Mouse (Mus musculus): ENCODE results near the gene Emc1. TPM values are rescaled to one million over a fixed set of nuclear protein-coding genes. Genes with fewer than 3 reads are reported as not detected.

Gene Emc1
- polyA plus RNA-seq, 1 experiment from 2014 or later: 32.1 TPM

DNA sequence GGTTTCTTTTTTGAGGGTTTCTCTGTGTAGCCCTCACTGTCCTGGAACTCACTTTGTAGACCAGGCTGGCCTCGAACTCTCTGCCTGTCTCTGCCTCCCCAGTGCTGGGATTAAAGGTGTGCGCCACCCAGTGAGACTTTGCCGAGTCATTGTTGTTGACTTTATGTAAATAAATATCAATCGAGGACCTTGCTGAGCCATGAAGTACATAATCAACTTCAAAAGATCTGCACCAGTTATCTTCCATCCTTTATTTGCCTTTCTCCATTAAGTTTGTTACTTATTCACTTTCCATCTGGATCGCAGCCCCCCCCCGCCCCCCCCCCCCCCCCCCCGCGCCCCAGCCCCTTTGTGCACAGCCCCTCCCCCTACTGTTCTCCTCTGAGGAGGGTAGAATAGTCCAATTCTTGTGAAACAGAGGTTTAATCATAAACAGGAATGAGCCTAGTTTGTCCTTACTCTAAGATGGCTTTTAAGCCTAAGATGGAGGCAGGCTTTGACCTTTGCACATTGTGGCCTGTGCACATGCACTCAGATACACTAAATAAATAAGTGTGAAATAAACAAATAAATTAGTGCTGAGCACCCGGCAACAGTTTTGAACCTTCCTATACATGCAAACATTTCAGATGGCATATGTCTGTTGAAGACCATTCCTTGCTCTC is 17.6 kb upstream of the Emc1 start:
- no peak for ATAC-seq (ENCODE audit: insufficient number of reproducible peaks, insufficient read depth, low FRiP score, low TSS enrichment)
- no peak overlapping the region for H3K9ac ChIP-seq
- peaks cover 3% of the 10 kb centered on the region; the same call in 1 of the 2 replicates for H3K4me1 ChIP-seq
- 80% methylated on average over 6 of the region's 9 CpGs for WGBS
- no peak overlapping the region for H3K4me3 ChIP-seq
- no peaks in the 10 kb centered on the region for H3K9me3 ChIP-seq
- peaks cover 17% of the 10 kb centered on the region for H3K27me3 ChIP-seq
- no peak overlapping the region for H3K27ac ChIP-seq
- H3K4me2 ChIP-seq (replicated peaks): no peak overlapping the region
- no peaks in the 10 kb centered on the region for H3K36me3 ChIP-seq

DNA sequence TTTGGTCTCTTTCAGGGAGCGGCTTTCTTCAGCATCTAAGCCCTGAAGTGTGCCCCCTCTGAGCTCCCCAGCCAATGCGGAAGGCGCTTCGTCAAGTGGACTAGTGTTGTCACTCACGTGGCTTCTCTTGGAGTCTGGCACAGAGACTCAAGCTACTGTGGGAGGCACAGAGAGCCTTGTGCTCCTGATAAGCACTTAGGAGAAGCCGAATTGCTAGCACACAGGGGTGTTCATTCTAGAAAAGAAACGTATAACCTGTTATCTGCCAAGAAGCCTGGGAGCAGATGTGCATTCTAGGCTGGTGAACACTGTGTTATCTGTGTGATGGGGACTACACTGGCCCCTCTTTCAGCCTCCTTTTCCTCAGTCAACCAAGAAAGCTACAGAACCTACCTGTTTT is 16.9 kb upstream of the Emc1 start:
- Histone ChIP-seq H3K27me3 (peaks cover 17% of the 10 kb centered on the region), H3K4me2 (replicated peaks) (no peak overlapping the region), H3K9me3 (no peaks in the 10 kb centered on the region), H3K36me3 (no peaks in the 10 kb centered on the region), H3K4me3 (no peak overlapping the region), H3K9ac (no peak overlapping the region), H3K4me1 (peaks cover 3% of the 10 kb centered on the region; the same call in 1 of the 2 replicates), H3K27ac (no peak overlapping the region)
- no peak for ATAC-seq (ENCODE audit: insufficient number of reproducible peaks, insufficient read depth, low FRiP score, low TSS enrichment)
- WGBS: 69% methylated on average over 7 of the region's 7 CpGs

DNA sequence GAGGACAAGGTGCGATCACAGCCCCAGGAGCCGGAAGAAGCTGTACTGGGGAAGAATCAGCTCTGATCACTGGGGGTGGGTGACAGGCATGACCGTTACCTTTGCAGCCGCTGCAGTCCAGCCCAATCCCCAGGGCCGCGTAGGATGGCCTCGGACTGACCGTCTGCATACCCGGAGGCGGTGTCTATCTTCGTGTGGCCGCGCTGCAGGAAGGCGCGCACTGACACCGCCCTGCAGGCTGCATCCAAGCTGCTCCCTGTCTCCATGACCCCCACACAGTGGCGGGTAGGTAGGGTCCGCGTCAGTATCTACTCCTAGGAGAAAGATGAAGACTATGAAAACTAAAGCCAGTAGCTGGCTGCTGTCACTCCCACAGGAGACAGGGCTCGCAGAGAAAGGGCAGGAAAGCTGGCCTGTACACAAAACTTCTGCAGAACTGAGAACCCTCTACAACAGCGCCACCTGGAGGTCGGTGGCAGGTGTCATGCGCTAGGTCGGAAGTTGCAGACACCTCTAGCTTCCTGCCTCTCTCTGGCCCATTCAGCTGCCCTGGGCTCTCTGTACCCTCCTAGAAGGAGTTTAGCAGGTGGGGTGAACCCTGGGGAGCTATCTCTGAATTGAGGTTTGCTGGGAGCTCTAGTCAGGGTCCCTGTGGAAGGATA is 15.4 kb upstream of the Emc1 start:
- 24% methylated on average over 24 of the region's 24 CpGs for WGBS
- Histone ChIP-seq H3K9ac (peak overlapping the region; percentile 24; the same call in 1 of the 2 replicates), H3K4me2 (replicated peaks) (peak overlapping the region; percentile 46), H3K9me3 (no peaks in the 10 kb centered on the region), H3K4me3 (peak overlapping the region; percentile 19), H3K27me3 (peaks cover 17% of the 10 kb centered on the region; the same call in 1 of the 2 replicates), H3K4me1 (peaks cover 3% of the 10 kb centered on the region; the same call in 1 of the 2 replicates), H3K36me3 (no peaks in the 10 kb centered on the region), H3K27ac (no peak overlapping the region)
- no peak for ATAC-seq (ENCODE audit: insufficient number of reproducible peaks, insufficient read depth, low FRiP score, low TSS enrichment)

DNA sequence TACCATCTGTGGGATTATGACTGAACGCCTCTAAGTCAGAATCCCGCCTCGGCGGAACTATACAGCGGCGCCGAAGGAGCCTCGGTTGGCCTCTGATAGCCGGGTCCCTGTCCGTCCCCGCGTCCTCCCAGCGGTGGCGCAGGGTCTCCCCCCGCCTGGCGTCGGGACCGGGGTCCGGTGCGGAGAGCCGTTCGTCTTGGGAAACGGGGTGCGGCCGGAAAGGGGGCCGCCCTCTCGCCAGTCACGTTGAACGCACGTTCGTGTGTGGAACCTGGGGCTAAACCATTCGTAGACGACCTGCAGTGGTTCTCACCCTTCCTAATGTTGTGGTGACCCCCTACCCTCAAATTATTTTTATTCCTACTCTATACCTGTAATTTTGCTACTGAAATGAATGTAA is 14.2 kb upstream of the Emc1 start:
- no peak for ATAC-seq (ENCODE audit: insufficient number of reproducible peaks, insufficient read depth, low FRiP score, low TSS enrichment)
- no peaks in the 10 kb centered on the region for H3K9me3 ChIP-seq
- no peak overlapping the region for H3K27ac ChIP-seq
- no peak overlapping the region for H3K4me2 ChIP-seq (replicated peaks)
- WGBS: 60% methylated on average over 33 of the region's 33 CpGs
- peaks cover 3% of the 10 kb centered on the region; the same call in 1 of the 2 replicates for H3K4me1 ChIP-seq
- no peaks in the 10 kb centered on the region for H3K36me3 ChIP-seq
- no peak overlapping the region for H3K9ac ChIP-seq
- peaks cover 14% of the 10 kb centered on the region; the same call in 1 of the 2 replicates for H3K27me3 ChIP-seq
- no peak overlapping the region for H3K4me3 ChIP-seq

DNA sequence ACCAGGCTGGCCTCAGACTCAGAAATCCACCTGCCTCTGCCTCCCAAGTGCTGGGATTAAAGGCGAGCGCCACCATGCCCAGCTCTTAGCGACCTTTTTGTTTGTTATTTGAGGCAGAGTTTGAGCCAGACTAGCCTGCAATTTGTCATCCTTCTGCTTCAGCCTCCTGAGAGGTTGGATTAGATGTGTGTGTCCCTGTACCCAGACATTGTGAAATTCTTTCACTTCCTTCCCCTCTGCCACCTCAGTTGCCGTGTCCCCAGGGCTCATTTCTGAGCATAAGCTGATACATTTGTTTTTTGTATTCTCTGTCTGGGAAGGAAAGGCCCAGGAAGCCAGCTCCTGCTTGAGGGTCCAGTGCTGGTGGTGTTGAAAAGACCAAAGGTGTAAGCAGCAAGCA is 11.6 kb upstream of the Emc1 start:
- H3K27ac ChIP-seq: no peak overlapping the region
- no peak overlapping the region for H3K4me3 ChIP-seq
- ATAC-seq (ENCODE audit: insufficient number of reproducible peaks, insufficient read depth, low FRiP score, low TSS enrichment): no peak
- peaks cover 14% of the 10 kb centered on the region; the same call in 1 of the 2 replicates for H3K27me3 ChIP-seq
- H3K36me3 ChIP-seq: peaks cover 9% of the 10 kb centered on the region
- 66% methylated on average over 4 of the region's 4 CpGs for WGBS
- H3K4me2 ChIP-seq (replicated peaks): no peak overlapping the region
- H3K4me1 ChIP-seq: peaks cover 3% of the 10 kb centered on the region; the same call in 1 of the 2 replicates
- no peak overlapping the region for H3K9ac ChIP-seq
- H3K9me3 ChIP-seq: no peaks in the 10 kb centered on the region

DNA sequence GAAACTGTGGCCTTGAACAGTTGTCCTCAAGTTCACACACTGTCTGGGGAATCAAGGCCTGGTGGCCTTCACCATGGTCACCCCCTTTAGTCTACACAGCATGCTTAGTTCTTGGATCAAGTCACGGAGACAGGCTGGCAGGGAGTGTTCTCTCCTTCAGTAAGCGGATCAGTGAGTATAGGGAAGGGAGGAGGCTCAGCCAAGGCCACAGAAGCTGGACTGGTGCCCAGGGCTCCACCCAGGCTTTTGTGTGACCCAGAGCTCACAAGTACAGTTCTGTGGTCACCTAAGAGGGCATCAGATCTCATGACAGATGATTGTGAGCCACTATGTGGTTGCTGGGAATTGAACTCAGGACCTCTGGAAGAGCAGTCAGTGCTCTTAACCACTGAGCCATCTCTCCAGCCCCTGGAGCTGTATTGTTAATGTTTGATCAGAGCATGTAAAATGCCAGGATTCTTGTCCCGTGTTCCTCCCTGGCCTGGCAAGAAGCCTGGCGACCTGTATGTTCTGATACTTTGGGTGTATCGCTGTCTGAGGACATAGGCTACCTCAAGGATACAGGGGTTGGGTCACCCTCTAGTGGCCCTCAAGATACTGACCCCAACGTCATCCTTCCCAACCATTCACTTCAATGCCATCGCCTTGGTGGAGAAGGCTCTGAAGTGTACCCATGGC is 10.7 kb upstream of the Emc1 start:
- no peak overlapping the region for H3K27ac ChIP-seq
- peaks cover 18% of the 10 kb centered on the region for H3K36me3 ChIP-seq
- H3K4me1 ChIP-seq: peaks cover 3% of the 10 kb centered on the region; the same call in 1 of the 2 replicates
- ATAC-seq (ENCODE audit: insufficient number of reproducible peaks, insufficient read depth, low FRiP score, low TSS enrichment): no peak
- H3K4me2 ChIP-seq (replicated peaks): no peak overlapping the region
- no peak overlapping the region for H3K9ac ChIP-seq
- H3K27me3 ChIP-seq: peaks cover 11% of the 10 kb centered on the region; the same call in 1 of the 2 replicates
- H3K9me3 ChIP-seq: no peaks in the 10 kb centered on the region
- no peak overlapping the region for H3K4me3 ChIP-seq
- 83% methylated on average over 7 of the region's 7 CpGs for WGBS

DNA sequence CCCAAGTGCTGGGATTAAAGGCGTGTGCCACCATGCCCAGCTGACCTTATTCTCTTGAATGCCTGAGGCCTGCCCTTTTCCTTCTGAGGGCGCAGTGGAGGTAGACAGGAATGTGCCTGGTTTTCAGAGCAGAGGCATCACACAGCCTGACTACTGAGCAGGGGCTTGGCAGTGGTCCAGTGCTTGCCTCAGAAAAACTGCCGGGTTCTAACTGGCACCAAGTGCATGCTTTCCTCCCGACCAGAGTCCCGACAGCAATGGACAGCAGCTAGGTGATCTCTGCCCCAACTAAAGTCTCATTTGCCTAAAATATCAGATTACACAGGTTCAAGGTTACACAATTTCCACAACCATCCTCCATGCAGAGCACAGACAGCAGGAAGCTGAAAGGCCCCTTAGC is 8.7 kb upstream of the Emc1 start:
- Histone ChIP-seq H3K4me3 (no peak overlapping the region), H3K36me3 (peaks cover 38% of the 10 kb centered on the region), H3K4me2 (replicated peaks) (no peak overlapping the region), H3K9ac (no peak overlapping the region), H3K27ac (no peak overlapping the region), H3K9me3 (no peaks in the 10 kb centered on the region), H3K27me3 (no peaks in the 10 kb centered on the region), H3K4me1 (no peaks in the 10 kb centered on the region)
- WGBS: 57% methylated on average over 5 of the region's 5 CpGs
- no peak for ATAC-seq (ENCODE audit: insufficient number of reproducible peaks, insufficient read depth, low FRiP score, low TSS enrichment)

DNA sequence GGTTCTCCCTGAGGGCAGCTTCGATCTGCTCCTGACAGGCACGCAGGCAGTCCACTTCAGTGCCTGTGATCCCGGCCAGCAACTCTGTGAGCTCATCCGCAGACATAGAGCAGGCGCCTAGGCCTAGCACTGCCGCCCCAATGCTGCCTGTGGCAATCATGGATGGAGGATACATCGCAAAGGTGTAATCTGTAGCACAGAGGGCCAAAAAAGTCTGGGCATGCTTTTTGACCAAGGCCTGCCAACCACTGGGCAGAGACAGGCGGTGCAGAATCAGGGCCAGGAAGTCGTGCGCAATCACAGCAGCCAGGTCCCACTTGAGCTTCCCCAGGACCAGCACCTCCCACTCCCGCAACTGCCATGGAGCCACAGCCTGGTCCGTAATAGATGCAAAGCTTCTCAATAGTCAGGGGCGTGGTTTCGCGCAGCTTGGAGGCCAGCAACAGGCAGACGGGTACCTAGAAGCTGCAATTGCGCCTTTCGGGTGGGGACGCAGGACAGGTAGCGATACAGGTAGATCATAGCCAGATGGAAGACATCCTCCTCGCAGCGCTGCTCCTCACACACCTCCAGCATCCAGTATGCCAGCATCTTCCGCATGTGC is 6.9 kb upstream of the Emc1 start:
- Histone ChIP-seq H3K36me3 (peaks cover 50% of the 10 kb centered on the region), H3K4me2 (replicated peaks) (no peak overlapping the region), H3K4me1 (peaks cover 2% of the 10 kb centered on the region; the same call in 1 of the 2 replicates), H3K9ac (no peak overlapping the region), H3K4me3 (no peak overlapping the region), H3K9me3 (no peaks in the 10 kb centered on the region), H3K27me3 (no peaks in the 10 kb centered on the region), H3K27ac (no peak overlapping the region)
- WGBS: 78% methylated on average over 23 of the region's 23 CpGs
- ATAC-seq (ENCODE audit: insufficient number of reproducible peaks, insufficient read depth, low FRiP score, low TSS enrichment): no peak

DNA sequence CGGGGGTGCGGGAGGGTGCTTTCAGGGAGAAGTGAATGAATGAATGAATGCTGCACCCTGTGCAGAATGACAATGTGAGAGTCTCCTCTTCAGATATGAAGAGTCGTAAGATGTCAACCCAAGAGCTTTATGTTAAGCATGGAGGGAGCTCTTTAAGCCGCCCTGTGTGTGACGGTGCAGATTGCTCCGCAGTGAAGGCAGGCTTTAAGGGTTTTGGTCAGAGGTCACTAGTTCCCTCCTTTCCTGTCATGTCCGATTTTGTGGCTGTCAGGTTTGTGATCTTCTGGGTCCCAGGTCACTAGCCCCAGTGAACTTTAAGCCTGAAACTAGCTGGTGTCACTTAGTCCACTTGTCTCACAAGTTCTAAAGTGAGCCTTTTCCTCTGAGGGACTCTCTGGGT is 445 bp downstream of the Emc1 start:
- Histone ChIP-seq H3K27ac (peak overlapping the region; percentile 94), H3K9ac (peak overlapping the region; percentile 84), H3K27me3 (no peaks in the 10 kb centered on the region), H3K4me3 (peak overlapping the region; percentile 87), H3K9me3 (no peaks in the 10 kb centered on the region), H3K36me3 (peaks cover 55% of the 10 kb centered on the region), H3K4me2 (replicated peaks) (peak overlapping the region; percentile 99), H3K4me1 (peaks cover 18% of the 10 kb centered on the region)
- 0% methylated on average over 7 of the region's 7 CpGs for WGBS
- no peak for ATAC-seq (ENCODE audit: insufficient number of reproducible peaks, insufficient read depth, low FRiP score, low TSS enrichment)

DNA sequence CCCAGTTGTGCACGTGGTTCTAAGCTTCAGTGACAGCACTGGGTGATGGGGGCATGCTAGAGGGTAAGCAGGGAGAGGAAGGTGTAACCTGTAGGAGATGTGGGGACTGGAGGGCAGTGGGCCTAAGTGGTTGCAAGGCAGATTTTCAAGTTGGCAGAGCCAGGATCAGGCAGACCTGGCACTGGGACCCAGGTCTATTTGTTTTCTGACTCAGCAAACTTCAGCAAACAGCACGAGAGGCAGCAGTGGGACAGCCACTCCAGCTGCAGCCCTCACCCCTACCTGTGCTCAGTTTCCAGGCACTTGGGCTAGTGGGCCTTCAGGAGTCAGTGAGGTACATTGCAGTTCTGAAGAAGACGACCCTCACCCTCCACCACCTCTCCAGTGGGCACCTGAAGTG is 4.8 kb downstream of the Emc1 start:
- Histone ChIP-seq H3K36me3 (peaks cover 76% of the 10 kb centered on the region), H3K9me3 (no peaks in the 10 kb centered on the region), H3K4me1 (peaks cover 5% of the 10 kb centered on the region), H3K4me3 (no peak overlapping the region), H3K9ac (no peak overlapping the region), H3K27me3 (no peaks in the 10 kb centered on the region), H3K27ac (no peak overlapping the region), H3K4me2 (replicated peaks) (no peak overlapping the region)
- ATAC-seq (ENCODE audit: insufficient number of reproducible peaks, insufficient read depth, low FRiP score, low TSS enrichment): no peak
- WGBS: 95% methylated on average over 3 of the region's 3 CpGs

DNA sequence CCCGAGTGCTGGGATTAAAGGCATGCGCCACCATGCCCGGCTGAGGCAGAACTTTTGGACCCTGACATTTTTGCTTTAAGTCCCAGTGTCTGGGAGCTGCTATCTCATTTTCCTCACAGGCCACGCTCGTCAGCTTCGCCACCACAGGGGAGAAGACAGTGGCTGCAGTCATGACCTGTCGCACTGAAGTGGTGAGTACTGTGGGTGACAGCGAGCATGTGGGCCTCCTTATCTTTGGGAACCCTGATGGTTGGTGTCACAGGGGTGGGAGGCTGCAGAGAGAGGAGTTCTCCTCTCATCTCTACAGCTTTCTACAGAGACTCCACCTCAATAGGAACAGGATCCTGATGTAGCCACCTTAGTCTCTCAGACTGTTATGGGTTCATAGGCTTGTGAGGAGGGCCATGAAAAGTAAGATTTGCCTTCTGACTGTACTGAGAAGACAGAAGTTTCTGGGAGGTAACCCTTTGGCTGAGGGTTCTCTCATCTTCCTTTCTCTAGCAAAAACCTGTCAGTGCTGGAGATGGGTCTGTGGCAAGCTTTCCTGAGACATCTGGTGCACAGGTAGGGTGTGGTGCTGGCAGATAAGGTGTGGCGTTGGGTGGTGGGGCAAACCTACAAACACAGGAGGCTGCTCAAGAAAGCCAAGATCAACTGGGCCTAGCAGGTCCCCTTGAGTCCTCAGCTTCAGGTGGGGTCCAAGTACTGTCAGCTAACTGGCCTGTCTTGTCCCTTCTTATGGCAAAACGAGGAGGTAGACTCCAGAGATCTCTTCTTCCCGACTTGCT is 8.6 kb downstream of the Emc1 start:
- no peak for ATAC-seq (ENCODE audit: insufficient number of reproducible peaks, insufficient read depth, low FRiP score, low TSS enrichment)
- Histone ChIP-seq H3K27me3 (no peaks in the 10 kb centered on the region), H3K36me3 (peaks cover 97% of the 10 kb centered on the region), H3K4me3 (no peak overlapping the region), H3K9ac (no peak overlapping the region), H3K27ac (no peak overlapping the region), H3K9me3 (no peaks in the 10 kb centered on the region), H3K4me2 (replicated peaks) (no peak overlapping the region), H3K4me1 (no peaks in the 10 kb centered on the region)
- WGBS: 91% methylated on average over 11 of the region's 11 CpGs

All from embryonic facial prominence, embryonic 12.5 days (tissue).